Mouse (Mus musculus) right cerebral cortex, postnatal 36 days (tissue): ENCODE results near the gene Mrps16.

Experiments used
- DNase-seq, 2 experiments: peaks; one replicate each; pipeline ENCODE4 v3.0.0; 2022; ENCODE audit warnings: low spot score in 2 of 2, mixed read lengths in 1 of 2

Gene Mrps16

GRCm38 (mm10) chr14:20368271-20368670, 25.2 kb downstream of the Mrps16 start:
- no peak for DNase-seq

DNA sequence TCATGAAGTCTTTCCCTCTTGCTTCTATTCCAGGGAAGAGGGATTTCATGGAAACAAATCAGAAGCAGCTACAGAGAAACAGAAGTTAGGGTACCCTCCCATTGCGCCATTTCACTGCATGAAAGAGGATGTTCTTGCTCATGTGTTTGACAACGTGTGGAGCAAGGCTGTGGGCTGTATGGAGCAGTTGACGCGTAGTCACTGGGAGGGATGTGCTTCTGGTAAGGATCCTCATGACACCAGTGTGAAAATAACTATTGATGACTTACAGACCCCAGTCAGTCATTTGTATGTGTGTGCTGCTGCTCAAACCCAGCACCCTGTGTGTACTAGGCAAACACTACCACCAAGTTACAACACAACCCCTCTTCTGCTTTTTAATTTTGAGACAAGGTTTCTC, 30.2 kb downstream of the Mrps16 start:
- DNase-seq: no peak

DNA sequence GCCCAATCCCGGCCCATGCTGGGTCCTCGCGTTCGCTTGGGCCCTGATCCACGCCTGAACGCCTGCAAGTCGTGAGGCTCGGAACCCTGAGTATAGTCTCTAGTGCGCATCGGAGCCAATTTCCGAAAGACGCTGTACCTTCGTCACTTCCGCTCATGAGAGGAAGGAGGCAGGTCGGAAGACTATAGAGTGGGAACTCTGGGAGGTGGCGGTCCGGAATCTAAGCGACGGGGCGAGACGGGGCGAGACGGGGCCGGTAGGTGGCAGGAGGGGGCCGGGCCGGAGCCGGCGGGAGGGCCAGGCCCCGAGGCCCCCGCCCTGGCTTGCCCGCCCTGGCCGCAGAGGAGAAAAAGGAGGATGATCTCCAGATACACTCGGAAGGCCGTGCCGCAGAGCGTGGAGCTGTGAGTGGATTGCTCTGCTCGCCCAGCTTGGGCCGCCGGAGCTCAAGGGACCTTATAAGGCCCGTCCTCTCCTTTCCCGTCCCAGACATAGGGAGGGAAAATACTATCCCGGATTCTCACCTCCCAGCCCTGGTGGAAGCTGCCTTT, 45.4 kb downstream of the Mrps16 start, which contains the start of the genes Ecd and Fam149b:
Gene Ecd (minus strand): TSS at position 131 of the 551 bp plus-strand sequence.
Gene Fam149b (plus strand): TSS at position 172 of the 551 bp plus-strand sequence.
- DNase-seq: peak; percentile 86 to 89

GRCm38 (mm10) chr14:20347441-20347990, 45.9 kb downstream of the Mrps16 start:
- DNase-seq: no peak

- no peak for DNase-seq
Measured at GRCm38 (mm10) chr14:20345885-20346284, 47.5 kb downstream of the Mrps16 start.

GRCm38 (mm10) chr14:20340866-20341265, 52.6 kb downstream of the Mrps16 start:
- DNase-seq: no peak

DNA sequence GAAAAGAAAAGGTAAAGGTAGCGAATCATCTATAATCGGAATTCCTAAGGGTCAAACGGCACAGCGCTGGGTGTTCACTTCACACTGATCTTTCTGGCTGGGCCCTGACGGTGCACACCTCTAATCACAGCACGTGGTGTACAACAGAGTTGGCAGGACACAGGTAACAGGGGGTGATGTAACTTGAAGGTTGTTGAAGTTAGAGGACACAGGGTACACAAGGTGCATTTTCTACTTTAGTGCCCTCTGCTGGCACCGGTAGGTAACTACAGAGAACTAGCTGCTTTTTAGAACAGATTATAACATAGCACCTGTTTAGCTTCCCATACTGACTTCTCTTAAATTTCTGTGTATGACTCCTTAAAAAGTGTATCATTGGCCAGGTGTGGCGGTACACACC, 53.3 kb downstream of the Mrps16 start:
- no peak for DNase-seq

DNA sequence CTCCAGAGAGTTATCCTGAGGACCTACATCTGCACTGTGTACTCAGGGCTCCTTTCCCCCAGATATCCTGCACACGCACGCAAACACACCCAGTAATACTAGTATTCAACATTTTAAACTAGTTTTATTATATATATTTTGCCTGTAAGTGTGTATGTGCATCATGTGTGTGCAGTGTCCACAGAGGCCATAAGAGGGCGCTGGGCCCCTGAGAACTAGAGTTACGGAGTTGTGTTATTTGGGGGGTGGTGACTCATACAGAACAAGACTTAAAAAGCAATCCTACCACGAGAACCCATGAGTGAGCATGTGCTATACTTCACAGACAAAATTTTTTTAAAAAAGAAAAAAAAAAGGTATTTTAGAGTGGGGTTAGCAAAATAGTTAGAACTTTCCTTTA, 54.0 kb downstream of the Mrps16 start:
- no peak for DNase-seq
